In genomic region chr14:122639168-122639720, GRCm38 (mm10) we compare ENCODE assay signal across 23 mouse cellular contexts.
DNase-seq lines count a peak whose midpoint lies in the region; ATAC-seq and TF ChIP-seq lines count a peak whose summit lies in the region.
"Had no signal": no experiment of that assay in that cellular context is flagged by ENCODE, and none has a peak within 500 bp of the region (broad histone marks: within the 10 kb centered on the region; RNA-seq: fewer than 3 reads in every experiment).

No protein-coding gene starts in this region.

- no peaks in the 10 kb centered on the region for H3K9me3 ChIP-seq in G1E (replicated peaks)
- H3K9me3 ChIP-seq in MEL (replicated peaks; ENCODE audit: insufficient read depth, low read length): no peaks in the 10 kb centered on the region

- no peaks in the 10 kb centered on the region for H3K27me3 ChIP-seq in G1E (ENCODE audit: insufficient read depth, low read length)
- H3K27me3 ChIP-seq in MEL (ENCODE audit: control insufficient read depth in 1 of 2, insufficient read depth in 2 of 2, low read length in 2 of 2): no peaks in the 10 kb centered on the region
- H3K27me3 ChIP-seq: CH12.LX, Patski had no signal

- ATAC-seq in G1E (ENCODE audit: extremely low read depth, insufficient number of reproducible peaks, low FRiP score, poor library complexity, severe bottlenecking): peak; percentile 51
- ATAC-seq in megakaryocyte progenitor cell, adult 5-6 weeks (replicated peaks; ENCODE audit: poor library complexity): 0 out of 2 replicates have a peak, but pooled peaks have one; percentile 26
- ATAC-seq in megakaryocyte-erythroid progenitor cell, adult 5-6 weeks (replicated peaks; ENCODE audit: low FRiP score, low TSS enrichment, poor library complexity, severe bottlenecking): peak; percentile 77
- ATAC-seq: activated CD4-positive, CD25-positive, alpha-beta regulatory T cell, adult 4 months; CD4-positive, CD25-positive, alpha-beta regulatory T cell, adult 4 months; Patski had no signal

- H3K27ac ChIP-seq in MEL (ENCODE audit: control insufficient read depth, low read depth, low read length): no peak overlapping the region

- no peak overlapping the region for H3K9ac ChIP-seq in MEL (ENCODE audit: control insufficient read depth, low read depth, low read length, poor library complexity, severe bottlenecking)

- no peak for TF ChIP-seq RAD21 in MEL (IDR thresholded peaks at IDR 0.05; ENCODE audit: low read depth, low read length)

- TF ChIP-seq CTCF in G1E (IDR thresholded peaks at IDR 0.05; ENCODE audit: low read depth, low read length) (no peak), MEL (IDR thresholded peaks at IDR 0.05 in 2 of 3, conservative IDR thresholded peaks at IDR 0.05 in 1 of 3; ENCODE audit: control insufficient read depth in 1 of 3, insufficient read depth in 1 of 3, low read depth in 2 of 3, low read length in 3 of 3, poor library complexity in 1 of 3, severe bottlenecking in 1 of 3) (no peak)

- H3K4me3 ChIP-seq in G1E (ENCODE audit: low read depth, low read length) (no peak overlapping the region), MEL (ENCODE audit: control insufficient read depth in 1 of 2, insufficient read depth in 1 of 2, low read depth in 2 of 2, low read length in 2 of 2) (no peak overlapping the region)

- no peak for TF ChIP-seq POLR2A in MEL (IDR thresholded peaks at IDR 0.05; ENCODE audit: control insufficient read depth in 1 of 2, insufficient read depth in 1 of 2, low read depth in 1 of 2, low read length in 2 of 2, poor library complexity in 1 of 2)

- H3K4me1 ChIP-seq in G1E (ENCODE audit: insufficient read depth, low read depth, low read length) (0 out of 2 replicates have a peak, but pooled peaks cover 2% of the 10 kb centered on the region), MEL (ENCODE audit: control insufficient read depth in 1 of 2, insufficient read depth in 2 of 2, low read length in 2 of 2) (peaks cover 5 to 8% of the 10 kb centered on the region in 2 experiments)

- DNase-seq in G1E (ENCODE audit: low spot score) (no peak), MEL (ENCODE audit: low read depth, low spot score) (peak; percentile 41)
- DNase-seq in kidney, postnatal 4 days: no peak
- no peak for DNase-seq in kidney, adult 18-20 months
- no peak for DNase-seq in spleen, postnatal 4 days (ENCODE audit: low spot score in 2 of 2)
- DNase-seq in left cerebral cortex, postnatal 36 days (ENCODE audit: low spot score in 2 of 2): no peak
- DNase-seq: adrenal gland, adult 2 months; adrenal gland, adult 8-10 months; adrenal gland, postnatal 10 days; adrenal gland, postnatal 14 days; adrenal gland, postnatal 25 days; adrenal gland, postnatal 36 days; B cell, adult 2 months; cerebellum, adult 11 months; cerebellum, adult 11-12 months; cerebellum, adult 18-20 months; cerebellum, adult 2 months had no signal

- intact Hi-C loops in left cerebral cortex, postnatal 36 days (cut with DNase I): no loop called here

- no peaks in the 10 kb centered on the region for H3K79me2 ChIP-seq in MEL (ENCODE audit: control insufficient read depth, insufficient read depth, low read length, poor library complexity)

- peak; percentile 41 to 46; a peak in 2 of 4 replicates for TF ChIP-seq EP300 in MEL (IDR thresholded peaks at IDR 0.05; ENCODE audit: low read depth in 1 of 2, low read length in 2 of 2)

- H3K36me3 ChIP-seq in G1E (replicated peaks) (no peaks in the 10 kb centered on the region), MEL (ENCODE audit: control insufficient read depth in 1 of 2, insufficient read depth in 2 of 2, low read length in 2 of 2) (peaks cover 0 to 25% of the 10 kb centered on the region in 2 experiments; a peak in 2 of 4 replicates)

TF ChIP-seq in MEL, 35 proteins besides CTCF, POLR2A, EP300 and RAD21:
- TF ChIP-seq MEF2A (IDR thresholded peaks at IDR 0.05; ENCODE audit: extremely low read depth, insufficient replicate concordance, low read depth, low read length, poor library complexity, severe bottlenecking) (no peak), ELF1 (IDR thresholded peaks at IDR 0.05; ENCODE audit: low read depth, low read length) (no peak), UBTF (IDR thresholded peaks at IDR 0.05; ENCODE audit: borderline replicate concordance, insufficient read depth, low read depth, low read length) (no peak), TCF12 (IDR thresholded peaks at IDR 0.05; ENCODE audit: low read depth, low read length) (peak; percentile 45; the same call in 1 of the 2 replicates), ZNF384 (IDR thresholded peaks at IDR 0.05; ENCODE audit: low read depth, low read length) (no peak), ZMIZ1 (IDR thresholded peaks at IDR 0.05; ENCODE audit: low read depth, low read length) (no peak), ZKSCAN1 (IDR thresholded peaks at IDR 0.05; ENCODE audit: low read depth, low read length) (no peak), GATA1 (IDR thresholded peaks at IDR 0.05; ENCODE audit: low read depth, low read length) (peak; percentile 63; the same call in 1 of the 2 replicates), KAT2A (conservative IDR thresholded peaks at IDR 0.05; ENCODE audit: low read depth, low read length) (no peak)

Comparison
In these comparisons a context has a peak if more than half of its experiments do, and no peak if none do; other contexts are left out.
1. ATAC-seq: peak in every context shown above with its lines; median percentile 77 in megakaryocyte-erythroid progenitor cell, adult 5-6 weeks; 51 in G1E; 26 in megakaryocyte progenitor cell, adult 5-6 weeks.